Mouse (Mus musculus) lung, postnatal 25 days (tissue): ENCODE measurements around the gene Cpm.

ENCODE experiments used
- DNase-seq: peaks from one replicate; pipeline ENCODE4 v3.0.0; 2022; ENCODE audit warnings: low spot score

Cpm gene

DNA sequence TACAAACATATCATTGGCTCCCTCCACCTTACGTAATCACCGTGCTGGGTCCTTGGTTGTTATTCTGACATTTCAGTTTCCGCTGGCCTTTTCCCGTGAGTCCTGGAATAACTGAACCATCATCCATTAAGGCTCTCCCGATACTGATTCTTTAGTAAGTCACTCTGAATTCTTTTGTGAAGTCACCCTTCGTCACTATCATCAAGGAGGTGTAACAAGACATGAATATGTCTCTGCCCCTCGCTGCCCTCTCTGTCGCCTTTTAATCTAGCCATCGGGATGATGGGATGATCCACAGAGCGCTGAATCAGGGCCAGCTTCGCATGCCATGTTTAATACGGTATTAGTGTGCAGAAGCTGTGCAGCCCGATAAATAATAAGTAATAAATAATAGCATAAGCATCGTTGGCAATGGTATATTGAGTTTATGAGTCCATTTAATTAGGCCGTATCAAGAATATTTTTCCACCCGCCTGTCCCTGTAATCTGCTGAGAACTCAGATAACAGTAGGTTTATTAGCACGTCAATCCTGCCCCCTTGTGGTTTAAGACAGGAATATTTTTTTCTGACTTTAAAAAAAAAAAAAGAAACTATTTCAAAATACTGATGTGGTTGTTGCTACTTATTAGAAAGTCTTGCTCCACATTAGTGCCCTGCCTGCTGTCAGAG, 47.5 kb downstream of the Cpm start:
- peak; percentile 43 for DNase-seq

DNA sequence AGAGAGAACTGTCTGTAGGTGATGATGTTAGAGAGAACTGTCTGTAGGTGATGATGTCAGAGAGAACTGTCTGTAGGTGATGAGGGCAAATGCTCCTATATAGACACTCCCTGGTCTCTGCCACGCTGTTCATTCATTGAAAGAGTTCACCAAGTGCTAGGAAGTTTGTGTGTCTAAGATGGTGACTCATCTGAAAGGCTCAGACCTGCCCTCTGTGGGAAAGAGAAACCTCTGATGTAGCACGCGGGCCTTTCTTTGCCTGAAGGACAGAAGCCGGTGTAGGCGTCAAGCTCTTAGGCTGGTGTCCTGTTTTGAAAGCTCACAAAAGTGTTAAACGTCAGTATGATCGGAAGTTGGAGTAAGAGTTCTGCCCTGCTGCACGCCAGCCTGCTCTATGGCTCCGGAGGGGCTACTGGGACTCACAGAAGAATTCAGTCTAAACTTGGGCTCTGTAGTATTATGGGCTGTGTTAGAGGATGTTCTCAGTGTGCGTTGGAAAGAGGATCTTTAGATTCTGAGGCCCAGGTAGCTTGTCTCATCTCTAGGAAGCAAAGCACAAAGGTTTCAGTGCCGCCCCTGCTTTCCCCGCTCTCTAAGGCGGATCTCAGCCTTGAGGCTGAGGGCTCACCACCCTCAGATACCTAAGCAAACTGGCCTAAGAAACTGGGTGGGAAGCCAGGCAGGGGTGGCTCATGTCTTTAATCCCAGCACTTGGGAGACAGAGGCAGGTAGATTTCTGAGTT, 48.4 kb downstream of the Cpm start:
- DNase-seq, result no peak

DNA sequence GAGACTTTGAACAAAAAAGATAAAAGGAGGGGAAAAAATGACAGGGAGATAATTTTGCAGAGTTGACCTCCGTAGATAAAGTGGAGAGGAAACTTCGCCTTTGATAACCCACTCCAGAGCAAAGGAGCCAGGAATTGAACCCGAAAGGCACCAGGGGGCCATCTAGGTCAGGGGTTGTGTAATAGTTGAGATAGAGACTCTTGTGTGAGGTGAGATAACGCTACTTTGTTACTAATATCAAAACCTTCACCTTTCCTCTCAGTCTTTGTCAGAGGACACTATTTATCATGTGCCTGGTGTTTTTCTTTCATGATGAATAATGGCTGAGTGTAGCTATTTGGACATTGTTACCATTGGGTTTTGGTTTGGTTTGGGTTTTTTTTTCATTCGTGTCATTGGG, 49.1 kb downstream of the Cpm start:
- no peak for DNase-seq

DNA sequence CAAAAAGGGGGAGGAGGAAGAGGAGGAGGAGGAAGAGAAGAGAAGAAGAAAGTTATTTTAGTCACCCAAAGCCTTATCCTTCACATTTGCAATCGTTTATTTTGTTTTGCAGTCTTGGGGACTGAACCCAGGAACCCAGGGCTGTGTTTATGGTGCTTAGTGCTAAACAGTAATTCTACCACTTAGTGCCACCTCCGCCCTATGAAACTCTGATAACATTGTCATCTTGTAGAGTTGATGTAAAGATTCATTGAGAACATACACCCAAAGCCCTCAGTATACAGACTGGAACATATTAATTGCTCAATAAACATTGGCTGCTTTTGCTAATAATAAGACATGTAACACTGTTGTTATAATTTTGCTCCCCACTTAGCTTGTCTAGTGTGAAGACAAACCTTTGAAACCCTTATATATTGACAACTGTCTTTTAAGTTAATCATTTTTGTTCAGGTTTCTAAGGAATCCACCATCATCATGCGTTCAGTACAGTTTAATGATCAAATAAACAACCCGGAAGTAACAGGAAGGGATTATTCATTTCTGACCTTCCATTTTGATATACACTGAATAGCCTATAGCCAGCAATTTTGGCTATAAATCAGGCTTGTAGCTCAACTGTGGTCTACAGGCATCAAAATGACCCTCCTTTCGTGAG, 49.9 kb downstream of the Cpm start:
- DNase-seq, result no peak

DNA sequence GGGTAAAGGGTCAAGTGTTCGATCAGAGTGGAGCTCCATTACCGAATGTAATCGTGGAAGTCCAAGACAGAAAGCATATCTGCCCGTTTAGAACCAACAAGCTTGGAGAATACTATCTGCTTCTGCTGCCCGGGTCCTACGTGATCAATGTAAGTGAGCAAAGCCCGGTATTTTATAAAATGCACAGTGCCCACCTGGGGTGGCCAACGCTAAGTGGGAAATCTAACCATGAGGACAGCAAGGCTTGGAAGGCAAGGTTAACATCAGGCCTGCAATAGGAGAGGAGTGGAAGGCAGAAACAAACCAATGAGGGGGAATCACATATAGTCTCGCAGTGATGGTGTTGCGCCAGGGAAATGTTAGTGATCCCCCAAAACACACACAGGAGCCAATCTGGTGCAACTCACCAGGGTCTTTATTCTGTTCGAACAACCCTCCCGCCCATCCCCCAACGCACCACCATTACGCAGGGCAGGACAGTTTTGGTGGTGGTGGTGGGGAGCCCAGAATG, 50.7 kb downstream of the Cpm start:
- DNase-seq, result no peak

DNA sequence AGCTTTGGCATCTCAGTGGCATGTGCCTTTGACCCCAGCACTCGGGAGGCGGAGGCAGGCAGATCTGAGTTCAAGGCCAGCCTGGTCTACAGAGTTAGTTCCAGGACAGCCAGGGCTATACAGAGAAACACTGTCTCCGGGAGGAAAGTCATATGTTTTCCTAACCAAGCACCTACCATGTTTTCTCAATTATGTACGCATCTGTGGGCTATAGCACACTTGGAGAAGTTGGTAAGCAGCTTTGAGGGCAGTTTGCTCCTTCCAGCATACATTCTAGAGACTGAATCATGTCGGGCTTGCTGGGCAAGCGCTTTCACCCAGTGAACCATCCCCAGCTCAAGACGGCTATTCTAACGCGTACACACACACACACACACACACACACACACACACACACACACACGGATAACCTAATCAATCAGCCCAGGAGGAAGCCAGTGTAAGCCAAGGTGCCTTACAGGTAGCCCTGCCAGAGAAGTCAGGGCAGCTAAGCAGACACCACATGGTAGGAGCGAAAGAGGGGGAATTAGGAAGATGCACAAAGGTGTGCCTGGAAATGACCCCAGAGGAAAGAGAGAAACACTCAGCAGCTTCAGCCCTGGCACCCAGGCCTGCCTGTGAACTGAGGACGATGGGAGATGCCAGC, 51.7 kb downstream of the Cpm start:
- no peak for DNase-seq

DNA sequence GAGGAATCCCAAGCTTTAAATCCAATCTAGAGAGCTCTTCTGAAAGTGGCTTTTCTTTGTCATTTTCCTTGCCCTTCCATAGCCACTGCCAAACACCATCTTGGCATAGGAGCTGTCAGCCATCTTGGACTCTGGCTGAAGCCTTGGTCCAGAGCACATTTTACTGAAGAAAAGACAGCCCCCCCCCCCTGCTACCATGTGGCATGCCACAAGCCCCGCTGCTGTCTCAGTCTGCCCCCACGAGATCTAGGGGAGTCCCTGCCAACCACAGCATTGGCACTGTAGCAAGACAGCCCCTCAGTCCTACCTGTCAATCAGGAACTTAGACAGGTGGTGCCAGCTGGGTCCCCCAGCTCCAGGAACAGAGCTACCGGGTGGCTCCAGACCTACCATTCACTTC, 52.2 kb downstream of the Cpm start:
- DNase-seq, result no peak

DNA sequence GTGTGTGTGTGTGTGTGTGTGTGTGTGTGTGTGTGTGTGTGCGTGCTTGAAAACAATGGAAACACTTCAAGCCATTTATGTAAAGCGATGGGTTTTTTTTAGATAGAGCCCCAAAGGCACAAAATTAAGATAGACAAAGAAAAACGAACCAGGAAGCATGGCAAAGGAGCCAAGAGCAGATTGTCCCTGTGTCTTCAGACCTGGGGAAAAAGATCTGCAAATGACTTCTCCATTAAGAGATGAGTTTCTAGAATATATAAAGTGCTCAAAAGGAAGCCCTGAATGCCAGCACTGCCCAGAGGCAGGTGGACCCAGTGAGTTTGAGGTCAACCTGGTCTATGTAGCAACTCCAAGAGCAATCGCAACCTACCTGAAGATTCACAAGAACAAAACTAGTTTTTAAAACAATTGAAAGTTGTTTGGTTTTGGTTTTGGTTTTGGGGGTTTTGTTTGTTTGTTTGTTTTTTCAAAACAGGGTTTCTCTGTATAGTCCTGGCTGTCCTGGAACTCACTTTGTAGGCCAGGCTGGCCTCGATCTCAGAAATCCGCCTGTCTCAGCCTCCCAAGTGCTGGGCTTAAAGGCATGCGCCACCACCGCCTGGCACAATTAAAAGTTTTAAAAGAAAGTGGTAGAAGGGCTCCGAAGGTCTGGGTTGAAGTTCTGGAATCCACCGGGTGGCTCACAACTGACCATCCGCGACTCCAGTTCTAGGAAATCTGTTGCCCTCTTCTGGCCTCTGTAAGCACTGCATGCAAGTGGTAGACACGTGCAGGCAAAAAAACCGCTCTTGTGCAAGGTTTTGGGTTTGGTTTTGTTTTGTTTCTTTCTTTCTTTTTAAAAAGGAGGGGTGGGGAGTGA, 52.9 kb downstream of the Cpm start:
- DNase-seq, result peak; percentile 30

DNA sequence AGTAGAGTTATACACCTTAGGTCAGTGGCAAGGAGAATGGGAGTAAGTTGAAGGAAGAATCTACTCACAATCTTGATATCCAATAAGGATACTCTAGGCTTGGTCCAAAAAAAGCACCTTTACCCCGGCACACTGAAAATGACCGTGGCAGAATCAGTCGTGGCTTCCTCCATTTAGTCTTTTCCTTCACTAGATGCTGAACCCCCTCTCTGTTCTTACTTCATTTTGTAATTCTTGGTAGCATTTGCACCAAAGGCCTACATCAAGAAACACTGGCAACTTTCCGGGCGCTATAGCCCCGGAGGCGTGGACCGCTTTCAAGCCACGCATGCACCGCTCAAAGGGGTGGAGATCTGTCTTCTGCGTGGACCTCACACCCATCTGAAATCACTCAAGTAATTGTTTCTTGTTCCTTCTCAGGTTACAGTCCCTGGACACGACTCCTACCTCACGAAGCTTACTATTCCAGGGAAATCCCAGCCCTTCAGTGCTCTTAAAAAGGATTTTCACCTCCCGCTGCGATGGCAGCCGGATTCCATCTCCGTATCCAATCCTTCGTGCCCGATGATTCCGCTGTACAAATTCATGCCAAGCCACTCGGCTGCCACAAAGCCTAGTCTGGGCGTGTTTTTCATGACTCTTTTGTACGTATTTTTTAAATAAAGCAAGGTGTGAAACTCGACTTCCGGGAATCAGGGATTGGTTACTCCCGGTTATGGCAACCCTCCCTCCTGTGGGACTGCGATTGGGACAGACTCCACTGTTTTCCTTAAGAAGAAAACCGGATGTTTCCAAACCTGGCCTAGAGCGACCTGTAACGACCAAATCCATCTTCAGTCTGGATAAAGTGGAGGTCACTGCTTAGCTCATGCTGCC, 53.8 kb downstream of the Cpm start:
- DNase-seq, result no peak

DNA sequence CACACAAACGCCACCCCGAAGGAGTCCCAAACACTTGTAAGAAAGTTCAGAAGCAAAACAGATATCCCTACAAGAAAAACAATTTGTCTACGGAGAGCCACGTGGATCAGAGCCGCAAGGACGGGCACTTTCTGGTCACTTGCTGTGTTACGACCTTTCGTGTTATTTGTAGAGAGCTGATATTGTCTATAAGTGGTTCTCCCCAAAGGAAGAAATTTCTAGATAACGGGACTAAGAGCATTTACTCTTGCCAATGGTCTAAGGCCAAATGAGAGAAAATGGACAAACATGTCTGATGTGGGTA, 54.4 kb downstream of the Cpm start:
- DNase-seq, result no peak

DNA sequence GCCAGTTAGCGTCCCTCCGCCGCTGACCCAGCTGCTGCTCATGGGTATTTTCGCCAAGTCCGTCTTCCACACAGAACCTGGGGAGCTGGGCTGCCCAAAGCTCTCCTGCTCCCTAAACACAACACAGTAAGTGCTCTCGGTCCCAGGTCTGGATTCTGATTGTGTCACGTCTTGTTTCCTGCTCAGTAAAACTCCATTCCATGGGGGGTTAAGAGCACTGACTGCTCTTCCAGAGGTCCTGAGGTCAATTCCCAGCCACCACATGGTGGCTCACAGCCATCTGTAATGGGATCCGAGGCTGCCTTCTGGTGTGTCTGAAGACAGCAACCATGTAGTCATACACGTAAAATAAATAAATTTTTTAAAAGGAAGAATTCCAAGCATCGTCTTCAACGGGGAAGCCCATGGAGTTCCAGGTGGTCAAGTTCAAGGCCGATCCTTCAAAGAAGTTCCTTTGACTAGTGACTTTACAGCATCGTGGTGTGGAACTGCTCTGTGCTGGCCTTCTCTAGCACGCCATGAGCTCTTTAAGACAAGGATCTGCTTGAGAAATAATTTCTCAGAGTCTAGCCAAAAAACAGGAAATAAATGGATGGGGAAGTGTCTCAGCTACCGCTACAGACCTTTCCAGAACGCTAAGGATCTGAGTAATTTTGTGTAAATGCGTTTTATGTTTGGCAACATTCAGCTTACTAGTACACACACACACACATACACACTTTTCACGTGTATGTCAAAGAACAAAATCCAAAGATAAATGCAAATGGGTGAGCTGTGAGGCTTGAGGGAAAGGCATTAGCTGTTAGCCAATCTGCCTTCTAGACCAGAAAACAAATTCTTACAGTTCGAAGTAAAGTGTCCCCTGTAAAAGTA, 55.2 kb downstream of the Cpm start:
- no peak for DNase-seq

DNA sequence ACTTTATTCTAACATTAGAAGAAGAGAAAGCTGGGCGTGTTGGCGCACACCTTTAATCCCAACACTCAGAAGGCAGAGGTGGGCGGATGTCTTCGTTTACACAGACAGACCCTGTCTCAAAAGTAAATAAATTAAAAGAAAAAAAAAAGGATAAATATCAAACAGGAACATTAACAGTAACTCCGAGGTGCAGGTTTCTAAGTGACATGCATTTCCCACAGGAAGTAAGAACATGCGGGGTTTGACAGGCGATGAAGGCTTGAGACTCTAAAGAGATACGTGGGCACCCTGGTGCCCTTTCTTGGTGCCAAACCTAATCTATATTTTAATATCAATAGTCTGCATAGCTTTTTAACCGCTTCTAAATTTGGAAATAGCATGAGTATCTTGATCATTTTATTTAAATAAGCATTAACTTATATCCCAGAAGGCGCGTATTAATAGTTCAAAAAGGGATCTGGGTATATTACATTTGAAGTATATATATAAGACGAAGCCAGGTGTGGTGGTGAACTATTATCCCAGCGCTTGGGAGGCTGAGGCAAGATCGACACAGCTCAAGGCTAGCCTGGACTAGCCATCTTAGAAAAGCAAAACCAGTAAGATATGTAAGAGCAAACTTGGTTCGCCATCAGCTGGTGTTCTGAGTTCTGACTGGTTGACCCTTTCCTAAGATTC, 56.0 kb downstream of the Cpm start:
- no peak for DNase-seq

DNA sequence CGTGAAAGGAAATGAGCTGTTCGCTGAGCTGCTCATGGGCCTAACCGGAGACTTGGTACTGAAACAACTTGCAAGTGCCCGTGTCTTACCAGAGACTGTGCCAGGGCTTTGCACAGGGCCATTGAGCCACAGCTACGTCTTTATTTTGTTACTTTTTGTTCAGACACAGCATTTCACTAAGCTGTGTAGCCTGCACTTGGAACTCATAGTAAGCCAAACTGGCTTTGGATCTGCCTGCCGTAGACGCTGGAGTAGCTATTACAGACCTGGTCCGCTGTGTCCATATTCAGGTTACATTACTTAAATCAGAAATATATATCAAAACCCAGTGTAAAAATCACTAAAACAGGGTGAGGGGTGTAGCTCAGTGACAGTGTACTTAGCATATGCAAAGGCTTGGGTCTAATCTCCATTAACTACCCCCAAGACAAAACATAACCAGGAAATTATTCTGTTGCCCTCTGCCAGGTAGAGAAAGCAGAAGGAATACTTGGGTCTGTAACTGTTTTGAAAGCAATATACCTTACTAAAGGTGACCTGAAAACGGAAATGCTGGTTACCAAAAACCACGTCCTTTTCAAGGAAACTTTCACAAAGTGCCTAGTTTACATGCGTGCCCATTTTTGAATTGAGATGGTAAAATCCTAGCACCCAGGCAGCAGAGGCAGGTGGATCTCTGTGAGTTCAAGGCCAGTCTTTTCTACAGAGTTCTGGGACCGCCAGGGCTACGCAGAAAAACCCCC, 56.7 kb downstream of the Cpm start:
- no peak for DNase-seq

DNA sequence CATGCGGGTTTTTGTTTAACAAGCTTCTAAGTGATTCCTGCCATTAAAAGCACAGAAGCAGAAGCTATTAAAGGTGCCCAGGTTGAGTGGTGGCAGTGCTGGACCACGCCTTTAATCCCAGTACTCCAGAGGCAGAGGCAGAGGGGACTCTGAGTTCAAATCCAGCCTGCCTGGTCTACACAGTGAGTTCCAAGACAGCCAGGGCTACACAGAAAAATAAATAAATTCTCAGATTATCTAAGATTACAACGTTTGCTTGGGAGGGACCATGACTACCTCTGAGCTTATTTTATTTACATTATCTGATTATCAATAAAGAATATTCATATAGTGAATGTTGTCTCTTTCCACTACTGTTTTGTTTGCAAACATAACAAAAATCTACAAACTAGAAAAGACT, 57.7 kb downstream of the Cpm start:
- DNase-seq, result no peak

DNA sequence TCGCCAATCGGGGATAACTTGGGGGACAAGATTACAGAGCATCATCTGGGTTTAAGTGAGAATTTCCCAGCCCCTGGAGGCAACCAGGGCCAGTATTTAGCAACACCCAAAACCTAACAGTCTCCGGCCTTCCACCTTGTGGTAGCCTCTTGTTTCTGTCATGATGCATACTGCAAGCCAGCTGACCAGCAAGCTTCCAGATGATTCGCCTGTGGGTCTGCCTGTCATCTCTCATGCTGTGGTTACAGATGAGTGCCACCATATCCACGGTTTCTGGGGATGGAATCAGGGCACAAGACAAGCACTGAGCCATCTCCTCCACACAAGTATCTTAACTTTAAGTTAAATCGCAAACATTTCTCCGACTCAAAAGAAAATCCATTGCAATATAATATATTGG, 58.3 kb downstream of the Cpm start:
- no peak for DNase-seq

DNA sequence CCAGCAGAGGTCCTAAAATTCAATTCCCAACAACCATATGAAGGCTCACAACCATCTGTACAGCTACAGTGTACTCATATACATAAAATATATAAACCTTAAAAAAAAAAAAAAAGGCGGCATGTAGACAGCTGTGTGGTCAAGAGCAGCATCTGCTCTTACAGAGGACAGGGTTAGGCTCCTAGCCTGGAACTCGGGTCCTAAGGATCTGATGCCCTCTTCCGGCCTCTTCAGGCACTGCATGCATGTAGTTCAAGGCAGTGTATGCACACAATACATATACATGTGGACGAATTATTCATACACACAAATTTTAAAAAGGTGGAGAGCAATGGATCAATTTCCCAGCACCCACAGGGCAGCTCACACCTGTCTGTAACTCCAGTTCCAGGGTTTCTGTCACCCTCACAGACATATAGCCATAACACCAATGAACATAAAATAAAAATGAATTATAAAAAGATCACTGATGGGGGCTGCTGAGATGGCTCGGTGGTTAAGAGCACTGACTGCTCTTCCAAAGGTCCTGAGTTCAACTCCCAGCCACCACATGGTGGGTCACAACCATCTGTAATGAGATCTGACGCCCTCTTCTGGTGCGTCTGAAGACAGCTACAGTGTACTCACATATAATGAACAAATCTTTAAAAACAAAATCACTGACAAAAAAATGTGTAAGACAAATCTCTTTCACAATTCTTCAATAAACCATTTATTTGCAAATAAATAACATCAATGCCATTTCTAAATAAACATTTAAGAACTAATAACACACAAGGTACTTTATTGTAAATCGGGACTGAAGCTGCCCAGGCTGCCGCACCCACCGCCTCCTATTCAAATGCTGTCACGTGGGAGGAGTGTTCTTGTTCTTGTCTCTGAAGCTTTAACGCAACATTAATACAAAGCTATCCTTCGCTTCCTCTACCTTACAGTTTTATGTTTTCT, 59.2 kb downstream of the Cpm start:
- peak; percentile 26 for DNase-seq

DNA sequence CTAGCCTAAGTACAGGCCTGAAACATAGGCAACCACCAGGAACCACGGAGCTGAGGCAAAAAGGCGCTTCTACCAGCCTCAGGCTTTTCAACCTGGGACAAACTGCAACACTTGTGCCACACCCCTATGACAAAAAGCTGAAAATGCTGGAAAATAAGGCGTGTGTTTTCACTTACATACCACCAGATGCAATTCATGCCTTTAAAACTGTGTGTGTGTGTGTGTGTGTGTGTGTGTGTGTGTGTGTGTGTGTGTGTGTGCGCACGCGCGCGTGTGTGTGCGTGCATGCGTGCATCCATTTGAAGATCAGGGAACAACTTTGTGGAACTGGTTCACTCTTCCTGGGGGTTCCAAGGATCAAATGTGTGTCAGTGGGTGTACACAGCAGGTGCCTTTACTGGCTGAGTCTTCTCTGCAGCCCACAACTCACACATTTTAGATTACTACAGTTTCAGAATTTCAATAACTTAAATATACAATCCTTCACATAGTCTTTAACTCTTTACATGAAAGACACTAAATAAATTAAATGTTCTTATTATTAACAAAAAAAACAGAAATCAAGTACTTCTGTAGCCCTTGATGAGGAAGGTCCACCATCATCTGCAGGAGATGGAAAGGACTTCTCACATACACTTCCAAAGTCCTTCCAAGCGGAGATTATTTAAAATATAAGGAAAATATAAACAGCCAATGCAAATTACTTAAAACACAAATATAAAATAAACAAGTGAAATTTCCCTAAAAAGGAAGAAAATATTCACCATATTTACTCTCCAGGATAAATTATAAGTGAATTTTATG, 60.2 kb downstream of the Cpm start:
- no peak for DNase-seq
